Mouse (Mus musculus) cerebellum, adult 9-11 months (tissue): ENCODE measurements around the gene Fgf3.
"Not testable (repeated sequence)": the region's sequence is repeated elsewhere in the genome, so short reads cannot be mapped to it uniquely, and the experiment has no call there.

Source experiments
- DNase-seq: peaks from one replicate; pipeline ENCODE4 v3.0.0; 2022

Gene Fgf3

GRCm38 (mm10) chr7:144858702-144859101, 20.8 kb downstream of the Fgf3 start:
- DNase-seq: no peak

DNA sequence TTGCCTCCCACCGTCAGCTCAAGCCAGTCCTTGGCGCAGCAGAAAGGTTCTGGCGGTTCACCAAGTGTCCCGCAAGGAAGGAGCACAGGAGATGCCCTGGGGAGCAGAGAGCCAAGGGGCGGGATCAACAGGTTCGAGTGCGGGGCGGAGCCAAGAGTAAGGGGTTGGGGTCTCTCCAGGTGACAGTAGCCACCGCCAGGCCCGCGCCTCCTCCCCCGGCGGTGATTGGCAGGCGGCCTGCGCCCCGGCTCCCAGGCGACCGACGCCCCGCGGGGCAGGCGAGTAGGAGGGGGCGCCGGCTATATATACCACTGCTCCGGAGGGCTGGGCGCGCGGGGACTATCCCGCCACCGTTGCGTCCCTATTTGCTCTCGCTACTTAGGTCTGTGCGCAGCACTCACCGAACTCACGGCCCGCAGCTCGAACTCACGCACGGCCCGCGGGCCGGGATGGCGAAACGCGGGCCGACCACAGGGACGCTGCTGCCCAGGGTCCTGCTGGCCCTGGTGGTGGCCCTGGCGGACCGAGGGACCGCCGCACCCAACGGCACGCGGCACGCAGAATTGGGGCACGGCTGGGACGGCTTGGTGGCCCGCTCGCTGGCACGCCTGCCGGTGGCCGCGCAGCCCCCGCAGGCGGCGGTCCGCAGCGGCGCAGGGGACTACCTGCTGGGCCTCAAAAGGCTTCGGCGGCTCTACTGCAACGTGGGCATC, 23.3 kb downstream of the Fgf3 start:
- DNase-seq: no peak

DNA sequence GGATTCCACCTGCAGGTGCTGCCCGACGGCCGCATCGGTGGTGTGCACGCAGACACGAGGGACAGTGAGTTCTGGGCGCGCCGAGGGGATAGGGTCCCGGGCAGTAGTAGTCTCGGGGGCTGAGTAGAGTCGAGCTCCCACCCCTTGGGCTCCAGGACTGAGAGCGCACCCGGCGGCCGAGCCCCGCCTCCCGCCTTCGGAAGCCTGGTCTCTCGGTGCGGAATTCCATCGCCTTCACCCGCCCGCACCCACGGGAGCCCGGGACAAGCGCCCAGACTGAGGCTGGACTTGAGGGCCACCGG, 23.8 kb downstream of the Fgf3 start:
- no peak for DNase-seq

DNA sequence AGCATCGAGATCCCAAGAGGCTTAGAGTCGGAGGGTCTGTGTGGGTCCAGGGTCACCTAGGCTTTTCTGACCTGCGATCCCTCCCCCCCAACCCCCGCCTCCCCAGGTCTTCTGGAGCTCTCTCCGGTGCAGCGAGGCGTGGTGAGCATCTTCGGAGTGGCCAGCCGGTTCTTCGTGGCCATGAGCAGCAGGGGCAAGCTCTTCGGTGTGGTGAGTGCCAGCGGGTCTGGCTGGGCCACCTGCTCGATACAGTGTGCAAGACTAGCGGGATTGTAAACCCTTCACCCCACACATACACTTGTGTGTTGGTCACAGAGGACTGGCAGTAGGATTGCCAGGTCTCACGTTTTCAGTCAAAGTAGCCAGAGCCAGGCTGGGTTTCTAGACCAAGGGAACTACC, 24.2 kb downstream of the Fgf3 start:
- DNase-seq: peak; percentile 35

- no peak for DNase-seq
Observed at GRCm38 (mm10) chr7:144862712-144863111, 24.8 kb downstream of the Fgf3 start.

GRCm38 (mm10) chr7:144863196-144863595, 25.3 kb downstream of the Fgf3 start:
- no peak for DNase-seq

DNA sequence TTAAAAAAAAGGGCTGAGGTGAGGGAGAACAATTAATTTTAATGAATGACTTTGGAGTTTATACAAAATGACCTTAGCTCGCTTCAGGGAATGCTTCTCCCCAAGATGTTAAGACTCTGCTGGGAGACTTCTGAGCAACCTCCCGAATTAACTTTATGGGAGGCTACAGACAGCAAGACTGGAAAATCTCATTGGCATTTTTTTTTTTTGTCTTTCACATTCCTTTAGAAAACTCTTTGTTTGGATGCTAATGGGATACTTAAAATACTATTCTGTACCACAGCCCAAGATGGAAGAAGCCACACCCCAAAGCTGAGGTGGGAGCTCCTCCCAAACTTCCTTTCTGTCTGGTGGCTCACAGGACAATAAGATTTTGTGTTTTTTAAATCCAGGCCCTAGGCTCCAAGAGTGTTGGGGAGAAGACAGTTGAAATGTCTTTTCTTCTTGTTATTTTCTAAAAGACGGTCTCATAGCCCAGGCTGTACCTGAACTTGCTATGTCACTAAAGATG, 26.3 kb downstream of the Fgf3 start:
- DNase-seq: no peak

- DNase-seq: no peak
Observed at GRCm38 (mm10) chr7:144867161-144867560, 29.3 kb downstream of the Fgf3 start.

DNA sequence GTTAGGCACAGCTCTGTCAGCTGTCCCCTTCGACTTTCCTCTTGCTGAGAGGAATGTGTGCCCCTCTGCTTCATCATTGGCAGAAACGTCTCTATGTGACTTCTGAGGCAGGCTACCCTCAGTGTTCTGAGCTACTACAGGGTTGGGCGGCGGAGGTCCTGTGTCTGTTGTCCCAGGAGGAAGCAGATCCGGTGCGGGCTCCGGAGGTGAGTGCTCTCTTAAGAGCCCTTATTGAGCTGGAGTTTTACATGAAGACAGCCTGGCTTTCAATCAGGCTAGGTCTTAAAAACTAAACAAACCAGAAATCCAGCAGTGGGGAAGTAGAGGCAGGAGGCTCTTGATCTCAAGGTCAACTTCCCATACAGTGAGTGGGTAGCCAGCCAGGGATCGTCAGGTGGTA, 29.7 kb downstream of the Fgf3 start:
- no peak for DNase-seq

- no peak for DNase-seq
Observed at GRCm38 (mm10) chr7:144872420-144872819, 34.5 kb downstream of the Fgf3 start.

GRCm38 (mm10) chr7:144873160-144873559, 35.3 kb downstream of the Fgf3 start:
- no peak for DNase-seq

DNA sequence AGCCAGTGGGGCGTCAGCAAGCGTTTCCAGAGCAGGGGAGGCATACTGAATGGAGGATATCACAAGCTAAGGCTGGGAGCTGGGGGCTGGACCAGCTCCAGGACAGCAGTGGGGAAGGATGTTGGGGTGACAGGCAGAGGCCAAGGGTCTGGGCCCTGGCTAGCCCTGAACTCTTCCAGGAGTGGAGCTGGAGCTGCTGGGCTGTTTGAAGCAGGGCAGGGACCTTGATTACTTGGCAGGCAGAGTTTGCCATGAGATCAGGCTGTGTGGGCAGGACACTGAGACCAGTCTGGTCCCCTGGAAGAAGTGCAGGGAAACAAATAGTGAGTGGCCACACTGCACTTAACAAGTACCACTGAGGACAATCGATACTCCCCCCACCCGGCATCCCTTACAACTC, 36.3 kb downstream of the Fgf3 start:
- no peak for DNase-seq

DNA sequence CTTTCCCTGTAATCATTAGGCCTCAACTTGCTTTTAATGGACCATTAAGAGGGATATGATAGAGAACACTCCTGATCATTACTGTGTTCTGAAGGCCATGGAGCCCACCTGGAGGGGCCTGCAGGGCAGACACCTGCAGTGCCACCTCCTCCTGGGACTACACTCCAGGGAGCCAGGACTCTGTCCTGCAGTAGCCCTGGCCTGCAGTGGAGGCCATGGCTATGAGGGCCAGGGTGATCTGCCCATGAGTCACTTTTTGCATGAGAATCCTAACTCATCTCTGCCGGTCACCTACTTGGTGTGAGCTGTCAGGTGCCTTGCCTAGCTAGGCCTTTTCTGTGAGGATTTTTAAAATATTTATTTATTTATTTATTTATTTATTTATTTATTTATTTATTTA, 40.5 kb downstream of the Fgf3 start:
- DNase-seq: no peak

DNA sequence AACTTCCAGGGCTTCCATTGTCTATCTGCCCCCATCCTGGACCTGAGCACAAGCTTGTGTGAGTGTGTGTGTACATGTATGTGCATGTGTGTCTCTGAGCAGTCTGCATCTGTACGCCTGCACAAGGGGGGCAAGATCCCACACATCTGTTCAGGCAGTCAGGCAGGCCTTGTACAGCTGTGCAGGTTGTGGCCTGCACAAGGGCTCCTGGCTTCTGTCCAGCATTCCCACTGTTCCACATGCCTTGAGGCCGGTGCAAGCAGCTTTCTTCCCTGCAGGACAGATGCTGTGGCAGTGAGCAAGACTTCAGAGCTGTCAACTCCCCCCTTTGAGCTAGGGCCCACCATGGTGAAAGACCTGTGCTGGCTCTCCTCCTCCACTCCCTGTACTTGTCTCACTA, 45.2 kb downstream of the Fgf3 start:
- no peak for DNase-seq

- no peak for DNase-seq
Observed at GRCm38 (mm10) chr7:144887672-144888071, 49.8 kb downstream of the Fgf3 start.

DNA sequence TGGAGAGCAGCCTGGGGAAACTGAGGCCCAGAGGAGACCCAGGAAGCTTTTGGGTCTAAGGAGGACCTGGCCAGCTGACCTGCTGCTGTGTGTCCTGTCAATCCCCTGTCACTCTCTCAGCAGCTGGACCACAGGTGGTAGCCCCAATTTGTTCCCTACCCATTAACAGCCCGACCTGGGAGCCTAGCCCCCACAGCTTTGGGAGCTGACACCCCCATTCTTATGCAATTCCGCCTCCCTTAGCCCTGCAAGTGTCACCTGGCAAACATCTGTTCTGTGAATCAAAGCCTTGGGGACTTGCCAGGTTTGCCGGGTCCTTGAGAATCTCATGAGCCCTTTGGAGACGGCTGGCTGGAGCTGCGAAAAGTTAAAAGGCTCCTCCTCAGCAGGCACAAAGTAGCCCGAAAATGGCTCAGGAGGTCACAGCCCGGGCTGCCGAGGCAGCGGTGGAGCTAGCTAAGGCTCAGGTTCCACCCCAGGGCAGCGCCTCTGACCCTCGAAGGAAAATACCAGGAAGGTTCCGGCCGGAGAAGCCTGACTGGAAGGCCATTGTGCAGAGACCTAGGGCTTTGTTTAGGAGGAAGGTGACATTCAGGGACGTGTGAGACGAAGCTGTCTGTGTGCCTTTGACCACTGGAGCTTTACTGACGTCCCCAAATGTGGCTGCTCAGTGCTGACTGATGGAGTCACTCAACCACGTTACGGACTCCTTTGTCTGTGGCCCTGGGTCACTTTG, 50.8 kb downstream of the Fgf3 start:
- DNase-seq: no peak

GRCm38 (mm10) chr7:144890661-144891060, 52.8 kb downstream of the Fgf3 start:
- DNase-seq: not testable (repeated sequence)

GRCm38 (mm10) chr7:144891863-144892262, 54.0 kb downstream of the Fgf3 start:
- no peak for DNase-seq

GRCm38 (mm10) chr7:144892322-144892721, 54.4 kb downstream of the Fgf3 start:
- no peak for DNase-seq
